Mouse (Mus musculus): ENCODE measurements around the gene Zscan4e. TPM values are rescaled to one million over a fixed set of nuclear protein-coding genes. Genes with fewer than 3 reads are reported as not detected.
"Not testable (repeated sequence)": the region's sequence is repeated elsewhere in the genome, so short reads cannot be mapped to it uniquely, and the experiment has no call there.

Gene Zscan4e
- polyA plus RNA-seq (2012; rRNA removed) = not detected in 2 replicates

DNA sequence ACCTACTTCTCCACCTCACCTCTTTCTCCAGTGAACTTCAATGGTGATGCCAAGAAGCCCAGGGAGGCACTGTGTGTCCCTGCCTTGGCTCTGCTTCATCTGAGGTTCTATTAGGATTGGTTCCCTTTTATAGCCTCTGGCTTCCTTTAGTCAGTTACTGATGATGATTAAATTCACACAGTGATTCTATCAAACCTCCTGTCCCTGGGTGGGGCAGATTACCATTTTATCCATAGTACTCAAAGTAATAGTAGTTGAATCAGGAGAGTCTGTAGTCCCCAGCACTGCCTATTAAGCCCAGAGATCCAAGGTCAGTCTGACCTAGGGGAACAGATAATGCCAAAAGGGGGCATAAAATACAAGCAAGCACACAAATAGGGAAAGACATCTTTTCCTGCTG is at the start of gene Zscan4e:
Gene Zscan4e, minus strand, starts transcription at position 101 of the 400 bp plus-strand sequence.
- DNase-seq; H3K27me3 ChIP-seq (ENCODE audit: control insufficient read depth, insufficient read depth, low read length); H3K4me1 ChIP-seq (ENCODE audit: control insufficient read depth, insufficient read depth, low read length); H3K4me3 ChIP-seq (replicated peaks; ENCODE audit: insufficient read depth, low read depth, low read length); H3K27ac ChIP-seq (ENCODE audit: insufficient read depth, low read length): not testable (repeated sequence)

Other genes with a start within 250 kb of the Zscan4e start
- gene Zscan4-ps1, start 241.0 kb downstream of the Zscan4e start, polyA plus RNA-seq (2012; rRNA removed) = not detected in 2 replicates
- gene Zscan4d, start 144.5 kb downstream of the Zscan4e start, polyA plus RNA-seq (2012; rRNA removed) = not detected in 2 replicates
- gene Zscan4f, start 87.2 kb upstream of the Zscan4e start, polyA plus RNA-seq (2012; rRNA removed) = not detected in 2 replicates
- not detected in 2 replicates for gene Zscan4-ps2, start 203.6 kb upstream of the Zscan4e start, polyA plus RNA-seq (2012; rRNA removed)